Mouse (Mus musculus): ENCODE results near the gene Mertk.

The Mertk gene

DNA sequence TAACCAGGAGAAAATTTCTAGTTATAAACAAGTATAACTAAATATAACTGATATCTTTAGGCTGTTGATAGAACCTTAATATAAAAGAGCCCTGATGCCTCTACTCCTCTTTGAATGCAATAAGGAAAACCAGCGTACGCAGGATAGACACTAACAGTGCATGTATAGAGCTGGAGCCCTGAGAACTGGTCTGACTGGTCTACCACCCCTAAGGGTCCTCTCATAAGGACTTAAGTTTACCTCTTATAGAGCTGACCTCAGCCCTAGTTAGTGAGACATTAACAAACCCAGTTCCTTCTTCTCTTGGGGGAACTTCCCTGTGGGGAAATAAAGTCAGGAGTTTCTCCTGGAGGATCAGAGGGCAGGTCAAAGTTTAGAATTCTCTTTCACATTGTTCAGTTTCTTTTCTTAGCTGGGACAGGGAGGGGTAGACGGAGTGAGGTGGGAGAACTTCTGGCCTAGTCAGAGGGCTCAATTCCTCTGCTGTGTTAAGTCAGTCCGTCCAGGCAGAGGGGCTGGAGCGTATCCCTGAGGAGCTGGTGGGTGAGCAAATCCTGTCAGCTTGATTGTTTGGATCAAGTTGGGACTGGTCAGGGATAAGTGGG is 23.5 kb downstream of the Mertk start:
- DNase-seq (ENCODE audit: low spot score): no peak

DNA sequence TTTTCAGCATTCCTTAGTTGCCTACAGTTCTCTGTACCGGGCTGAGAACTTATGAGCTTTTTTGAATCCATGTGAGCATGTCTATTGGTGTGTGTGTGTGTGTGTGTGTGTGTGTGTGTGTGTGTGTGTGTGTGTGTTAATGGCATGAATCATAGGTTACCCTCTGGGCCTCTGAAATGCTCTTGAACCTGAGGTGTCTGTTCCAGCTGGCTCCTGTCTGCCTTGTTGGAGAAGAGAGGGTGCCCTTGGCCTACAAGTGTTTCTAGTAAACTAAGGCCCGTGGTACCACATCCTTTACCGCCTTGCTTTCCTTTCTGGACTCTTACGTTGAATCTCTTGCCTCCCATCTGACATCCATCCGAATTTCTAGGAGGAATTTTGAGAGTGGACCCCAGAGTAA is 27.3 kb downstream of the Mertk start:
- no peak for DNase-seq (ENCODE audit: low spot score)

GRCm38 (mm10) chr2:128726626-128727025 is 27.9 kb downstream of the Mertk start:
- DNase-seq (ENCODE audit: low spot score): no peak

GRCm38 (mm10) chr2:128727552-128727951 is 28.8 kb downstream of the Mertk start:
- no peak for DNase-seq (ENCODE audit: low spot score)

- DNase-seq (ENCODE audit: low spot score): no peak
Observed at GRCm38 (mm10) chr2:128728066-128728465, 29.3 kb downstream of the Mertk start.

- DNase-seq (ENCODE audit: low spot score): no peak
Observed at GRCm38 (mm10) chr2:128729141-128729540, 30.4 kb downstream of the Mertk start.

- DNase-seq (ENCODE audit: low spot score): no peak
Observed at GRCm38 (mm10) chr2:128731514-128731913, 32.8 kb downstream of the Mertk start.

DNA sequence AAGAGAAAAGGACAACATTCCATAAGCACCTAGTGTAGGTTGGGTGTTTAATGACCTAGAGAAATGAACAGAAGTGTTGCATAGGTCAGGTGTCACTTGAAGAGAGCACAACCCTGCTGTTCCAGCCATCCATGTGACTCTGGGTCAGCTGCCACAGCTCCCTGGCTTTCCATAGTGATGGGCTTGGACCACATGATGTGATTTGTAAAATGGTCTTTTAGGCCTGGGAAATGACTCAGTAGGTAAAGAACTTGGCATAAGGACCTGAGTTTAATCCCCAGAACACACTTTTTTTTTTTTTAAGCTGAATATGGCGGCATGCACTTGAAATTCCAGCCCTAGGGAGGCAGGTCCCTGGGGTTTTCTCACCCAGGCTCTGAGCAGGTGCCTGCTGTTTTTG is 33.2 kb downstream of the Mertk start:
- no peak for DNase-seq (ENCODE audit: low spot score)

- DNase-seq (ENCODE audit: low spot score): no peak
Observed at GRCm38 (mm10) chr2:128735089-128735488, 36.3 kb downstream of the Mertk start.

GRCm38 (mm10) chr2:128737051-128737450 is 38.3 kb downstream of the Mertk start:
- DNase-seq (ENCODE audit: low spot score): no peak

GRCm38 (mm10) chr2:128737796-128738195 is 39.0 kb downstream of the Mertk start:
- DNase-seq (ENCODE audit: low spot score): no peak

- no peak for DNase-seq (ENCODE audit: low spot score)
Observed at GRCm38 (mm10) chr2:128738725-128739258, 40.0 kb downstream of the Mertk start.

DNA sequence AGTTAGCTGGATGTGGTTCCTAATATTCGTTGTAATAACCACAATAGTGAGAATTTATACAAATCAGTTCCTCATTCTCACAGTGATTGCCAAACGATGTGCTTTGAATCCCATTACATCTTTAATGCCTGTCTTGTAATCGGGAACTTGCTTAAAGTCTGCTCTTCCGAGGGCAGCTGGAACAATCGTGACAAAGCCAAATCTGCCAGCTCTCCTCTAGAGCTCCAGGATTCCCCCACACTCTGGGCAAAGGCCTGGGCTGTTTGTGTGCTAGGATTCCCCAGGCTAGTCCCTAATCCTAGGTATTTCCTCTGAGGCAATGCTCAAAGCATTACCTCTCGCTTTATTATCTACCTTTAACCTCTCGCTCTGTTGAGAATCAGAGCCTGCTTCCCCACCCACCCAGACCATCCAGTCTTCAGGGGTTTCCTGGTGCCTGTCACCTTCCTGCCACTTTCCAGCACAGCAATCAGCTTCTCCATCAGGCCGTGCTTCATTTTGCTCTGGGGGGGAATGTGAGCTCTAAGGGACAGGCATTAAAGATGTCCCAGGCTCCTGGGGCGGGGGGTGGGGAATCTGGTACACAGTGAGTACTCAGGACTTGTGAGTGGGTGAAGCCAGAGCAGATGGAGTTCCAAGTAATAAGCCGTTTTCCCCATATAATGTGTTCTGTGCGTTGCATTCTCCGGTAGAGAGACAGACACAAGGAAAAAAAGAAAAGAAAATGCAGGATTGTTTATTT is 47.3 kb downstream of the Mertk start:
- no peak for DNase-seq (ENCODE audit: low spot score)

DNA sequence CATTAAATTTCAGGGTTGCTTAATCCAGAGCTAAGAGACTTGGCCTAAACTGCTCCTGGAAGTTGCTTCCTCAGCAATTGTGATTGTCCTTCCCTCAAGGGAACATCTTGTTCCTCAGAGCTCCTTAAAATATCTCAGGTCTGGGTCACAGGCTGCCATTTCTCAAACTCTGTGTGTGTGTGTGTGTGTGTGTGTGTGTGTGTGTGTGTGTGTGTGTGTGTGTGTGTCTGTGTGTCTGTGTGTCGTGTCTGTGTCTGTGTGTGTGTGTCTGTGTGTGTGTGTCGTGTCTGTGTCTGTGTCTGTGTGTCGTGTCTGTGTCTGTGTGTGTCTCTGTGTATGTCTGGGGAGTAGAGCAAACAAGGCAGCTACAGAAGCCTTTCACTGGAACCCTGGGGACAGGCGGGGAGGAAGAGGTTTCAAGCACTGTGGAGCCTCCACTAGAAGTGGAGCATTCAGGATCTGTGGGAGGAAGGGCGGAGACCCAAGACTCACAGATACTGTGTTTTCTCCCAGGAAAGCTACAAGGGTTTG is 47.9 kb downstream of the Mertk start:
- no peak for DNase-seq (ENCODE audit: low spot score)

DNA sequence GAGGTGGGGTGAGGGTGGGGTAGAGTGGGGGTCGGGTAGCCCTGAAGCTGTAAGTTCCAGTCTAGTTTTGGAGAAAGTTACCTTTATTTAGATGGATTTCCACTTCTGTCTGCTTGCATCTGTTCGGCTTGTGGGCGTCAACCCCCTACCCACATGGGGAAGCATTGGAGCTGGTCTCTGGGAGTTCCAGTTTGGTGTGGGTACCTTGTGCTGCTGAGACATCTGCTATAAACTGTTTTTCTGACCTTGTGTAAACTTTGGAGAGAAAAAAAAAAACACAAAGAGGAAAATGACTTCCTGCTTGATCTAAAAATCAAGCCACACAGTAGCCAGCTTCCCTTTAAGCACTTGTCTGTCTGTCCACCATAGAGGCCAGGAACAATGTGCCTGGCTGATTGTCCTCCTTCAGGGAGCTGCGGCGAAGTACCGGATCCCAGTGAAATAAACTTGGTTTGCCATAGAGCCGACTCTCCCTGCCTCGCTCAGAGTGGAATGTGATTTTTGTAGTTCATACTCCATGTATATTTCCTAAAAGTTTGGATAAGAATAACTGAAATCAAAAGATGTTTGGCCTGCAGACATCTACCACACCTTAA is 48.8 kb downstream of the Mertk start:
- no peak for DNase-seq (ENCODE audit: low spot score)

DNA sequence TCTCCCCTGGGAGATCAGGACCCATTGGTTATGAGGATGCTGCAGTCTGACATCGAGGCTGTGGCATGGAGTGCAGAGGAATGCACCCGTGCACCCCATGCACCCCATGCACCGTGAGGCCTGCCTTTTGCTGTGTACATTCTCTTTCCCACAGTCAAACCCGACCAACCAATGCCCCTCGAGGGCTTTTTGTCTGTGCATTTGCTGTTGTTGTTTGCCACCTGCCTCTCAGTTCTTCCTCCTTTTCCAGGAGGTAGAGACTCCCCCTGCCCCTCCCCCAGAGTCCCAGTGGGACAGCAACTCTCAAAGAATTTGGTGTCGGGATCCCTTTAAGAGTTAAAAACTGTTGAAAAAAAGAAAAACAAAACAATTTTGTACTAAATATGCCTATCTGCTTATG is 49.4 kb downstream of the Mertk start:
- DNase-seq (ENCODE audit: low spot score): no peak

- no peak for DNase-seq (ENCODE audit: low spot score)
Observed at GRCm38 (mm10) chr2:128751030-128751429, 52.3 kb downstream of the Mertk start.

DNA sequence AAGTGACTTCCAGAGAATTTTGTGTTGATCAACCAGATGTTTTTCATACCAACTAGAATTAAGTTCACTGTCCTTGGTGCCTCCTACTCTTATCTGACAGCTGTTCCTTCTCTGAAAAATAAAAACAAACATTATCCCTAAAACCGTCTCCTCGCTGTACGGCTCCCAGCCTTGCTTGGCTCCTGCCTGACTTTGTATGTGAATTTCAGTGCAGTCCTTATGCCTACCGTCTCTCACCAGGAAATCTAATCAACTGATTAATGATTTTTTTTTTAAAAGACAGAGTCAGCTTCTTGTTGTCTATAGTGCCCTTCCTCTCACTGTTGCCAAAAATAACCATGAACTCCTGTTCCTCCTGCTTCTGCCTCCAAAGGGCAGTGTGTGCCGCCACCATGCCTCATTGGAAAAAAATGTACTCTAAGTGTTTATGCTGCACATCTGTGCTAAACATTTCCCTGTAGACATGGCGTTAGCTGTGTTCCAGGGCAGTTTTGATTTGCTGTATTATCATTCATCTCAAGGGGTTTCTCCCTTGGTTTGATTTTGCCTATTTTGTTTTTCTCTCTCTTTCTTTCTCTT is 54.6 kb downstream of the Mertk start:
- no peak for DNase-seq (ENCODE audit: low spot score)

DNA sequence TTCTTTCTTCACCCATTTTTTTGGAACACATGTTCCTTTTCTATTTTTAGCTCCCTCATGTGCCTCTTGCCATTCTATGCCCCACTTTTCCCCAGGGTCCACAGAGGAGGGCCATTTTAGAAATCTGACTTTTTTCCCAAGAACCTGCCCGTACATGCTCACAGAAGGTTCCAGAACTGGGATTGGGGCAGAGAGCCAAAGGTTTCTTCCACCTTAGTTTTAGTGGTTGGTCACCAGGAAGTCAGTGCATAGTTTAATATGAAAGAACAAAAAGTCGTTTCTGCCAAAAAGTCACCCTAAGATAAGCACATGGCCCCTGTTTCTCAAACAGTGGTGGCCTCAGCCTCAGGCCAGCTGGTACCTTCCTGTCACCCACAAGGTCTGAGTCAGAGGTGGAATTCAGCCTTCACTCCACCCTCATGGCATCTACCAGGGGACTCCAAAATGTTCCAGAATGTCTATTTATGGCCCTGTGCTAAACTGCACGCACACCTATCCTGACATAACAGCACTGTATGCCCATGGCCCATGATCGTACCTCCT is 56.5 kb downstream of the Mertk start:
- no peak for DNase-seq (ENCODE audit: low spot score)

DNA sequence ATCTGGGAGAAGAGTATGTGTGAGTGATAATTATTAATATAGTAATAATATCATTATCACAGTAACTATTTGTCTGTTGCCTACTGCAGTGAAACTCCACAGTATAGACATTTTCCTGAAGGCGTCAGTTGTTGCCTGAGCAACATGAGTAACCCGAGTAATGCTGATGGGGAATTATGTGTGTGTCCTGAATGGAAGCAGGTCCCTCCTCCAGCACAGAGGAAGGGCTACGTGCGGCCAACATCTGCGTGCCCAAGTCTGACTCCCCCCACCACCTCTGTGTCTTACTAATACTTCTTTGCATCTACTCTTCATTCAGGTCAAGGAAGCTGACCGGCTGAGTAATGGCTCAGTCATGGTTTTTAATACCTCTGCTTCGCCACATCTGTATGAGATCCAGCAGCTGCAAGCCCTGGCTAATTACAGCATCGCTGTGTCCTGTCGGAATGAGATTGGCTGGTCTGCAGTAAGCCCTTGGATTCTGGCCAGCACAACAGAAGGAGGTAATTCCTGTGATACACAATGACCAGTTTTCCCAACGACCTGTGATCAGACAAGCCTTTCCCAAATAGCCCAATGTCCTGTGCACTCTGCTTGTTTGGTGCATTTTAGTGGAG is 60.1 kb downstream of the Mertk start:
- DNase-seq (ENCODE audit: low spot score): no peak

- no peak for DNase-seq (ENCODE audit: low spot score)
Observed at GRCm38 (mm10) chr2:128762008-128762407, 63.3 kb downstream of the Mertk start.

GRCm38 (mm10) chr2:128765787-128766186 is 67.0 kb downstream of the Mertk start:
- DNase-seq (ENCODE audit: low spot score): no peak

Data from embryo, embryonic 10.5 days (tissue).